Mouse (Mus musculus): ENCODE data around the gene Tagap1.
"Not testable (repeated sequence)": the region's sequence is repeated elsewhere in the genome, so short reads cannot be mapped to it uniquely, and the experiment has no call there.

Gene Tagap1

DNA sequence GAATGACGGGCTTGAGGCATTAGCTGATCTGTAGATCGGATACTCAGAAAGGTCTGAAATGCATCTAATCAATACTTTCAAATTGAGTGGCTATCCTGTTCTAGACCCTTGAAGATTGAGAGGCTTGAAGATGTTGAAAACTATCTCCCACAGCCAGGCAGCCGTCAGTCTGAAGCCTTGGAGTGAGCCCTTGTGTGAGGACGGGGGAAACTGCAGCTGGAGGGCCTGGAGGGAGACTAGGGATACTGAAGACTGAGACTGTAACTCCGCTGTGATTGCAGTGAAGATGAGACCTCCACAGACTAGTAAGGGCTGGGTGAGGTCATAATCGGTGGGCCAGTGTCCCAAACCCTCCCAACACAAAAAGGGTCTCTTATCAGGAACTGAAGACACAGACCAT, 1.4 kb upstream of the Tagap1 start:
- DNase-seq (ENCODE audit: low read depth, low spot score) = not testable (repeated sequence)

DNA sequence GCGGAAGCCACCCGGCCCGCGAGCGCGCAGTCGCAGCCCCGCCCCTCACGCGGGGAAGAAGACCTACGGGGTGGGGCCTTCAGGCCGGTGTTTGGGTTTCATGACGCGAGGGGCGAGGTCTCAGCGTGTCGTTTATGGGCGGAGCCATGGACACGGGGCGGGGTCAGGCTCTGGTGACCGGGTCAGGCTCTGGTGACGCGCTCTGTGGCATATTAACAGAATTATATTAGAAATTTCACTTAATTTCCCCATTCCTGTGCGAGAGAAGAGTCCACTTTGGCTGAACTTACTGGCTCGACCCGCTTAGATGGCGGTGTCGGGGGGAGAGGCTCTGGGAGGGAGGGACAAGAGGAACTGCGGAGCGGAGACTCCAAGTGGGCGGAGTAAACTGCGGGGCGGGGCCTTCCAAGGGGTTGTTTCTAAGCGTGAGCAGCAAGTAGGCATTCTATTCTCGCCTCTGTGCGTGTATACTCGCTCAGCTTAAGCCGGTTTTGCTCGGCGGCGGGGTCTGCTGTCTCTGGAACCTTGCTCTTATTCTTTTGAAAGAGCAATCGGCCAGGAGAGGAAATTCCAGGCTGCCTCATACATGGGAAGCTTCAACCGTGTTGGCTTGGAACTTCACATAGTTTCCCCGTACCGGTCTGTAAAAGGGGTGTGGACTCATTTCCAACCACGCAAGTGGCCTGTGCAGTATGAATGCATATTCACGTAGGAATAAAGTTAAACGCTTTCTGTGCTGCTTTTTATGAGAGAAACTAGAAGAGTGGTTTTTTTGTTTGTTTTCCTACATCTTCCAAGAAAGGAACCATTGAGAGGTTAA, 435 bp upstream of the Tagap1 start:
- DNase-seq (ENCODE audit: low read depth, low spot score) = not testable (repeated sequence)

DNA sequence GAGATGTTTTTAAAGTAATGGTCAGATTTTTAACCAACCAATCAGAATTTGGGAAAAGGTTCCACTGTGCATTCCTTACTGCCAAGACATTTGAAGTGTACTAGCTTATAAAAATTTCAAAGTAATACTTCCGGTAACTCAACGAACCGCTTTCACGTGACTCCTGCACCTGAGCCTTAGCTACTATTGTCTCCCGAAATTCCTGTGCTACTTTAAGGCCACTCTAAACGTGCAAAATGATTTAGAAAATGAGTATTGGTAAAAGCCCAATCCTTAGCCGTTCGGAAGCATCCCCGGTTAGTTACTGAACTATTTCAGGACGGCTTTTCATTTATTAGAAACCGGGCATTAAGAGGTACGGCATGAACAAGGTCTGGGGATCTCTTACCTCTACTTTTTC, 607 bp downstream of the Tagap1 start:
- not testable (repeated sequence) for DNase-seq (ENCODE audit: low read depth, low spot score)

DNA sequence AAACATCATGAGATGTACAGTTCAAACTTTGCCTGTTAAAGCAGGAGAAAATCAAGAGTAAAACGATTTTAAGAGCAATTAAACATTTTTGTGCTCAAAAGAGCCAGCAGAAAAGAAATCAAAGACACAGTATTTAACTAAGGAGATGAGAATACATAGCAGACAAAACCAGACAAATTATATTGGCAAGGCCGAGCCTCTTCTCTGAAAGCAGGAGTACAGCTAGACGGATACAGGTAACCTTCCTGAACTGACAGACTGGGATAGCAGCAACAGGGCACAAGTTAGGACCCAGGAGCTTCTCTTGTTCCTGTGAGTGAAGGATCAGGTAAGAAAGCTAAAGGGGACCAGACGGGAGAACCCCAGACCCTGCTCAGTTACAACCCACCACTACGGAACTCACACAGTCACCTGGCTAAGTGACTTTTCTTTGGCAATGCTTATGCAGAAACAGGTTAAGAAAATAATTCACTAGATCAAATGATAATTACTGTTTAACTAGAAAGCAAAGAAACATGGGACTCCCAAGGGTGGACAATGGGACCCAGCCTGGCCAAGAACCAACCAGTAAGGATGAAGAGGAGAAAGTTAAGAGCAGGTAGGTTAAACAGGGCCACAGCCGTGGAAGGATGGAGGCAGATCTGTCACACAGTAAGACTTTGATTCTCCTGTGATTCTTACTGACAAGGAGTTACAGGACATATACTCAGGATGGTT, 1.3 kb downstream of the Tagap1 start:
- not testable (repeated sequence) for DNase-seq (ENCODE audit: low read depth, low spot score)

DNA sequence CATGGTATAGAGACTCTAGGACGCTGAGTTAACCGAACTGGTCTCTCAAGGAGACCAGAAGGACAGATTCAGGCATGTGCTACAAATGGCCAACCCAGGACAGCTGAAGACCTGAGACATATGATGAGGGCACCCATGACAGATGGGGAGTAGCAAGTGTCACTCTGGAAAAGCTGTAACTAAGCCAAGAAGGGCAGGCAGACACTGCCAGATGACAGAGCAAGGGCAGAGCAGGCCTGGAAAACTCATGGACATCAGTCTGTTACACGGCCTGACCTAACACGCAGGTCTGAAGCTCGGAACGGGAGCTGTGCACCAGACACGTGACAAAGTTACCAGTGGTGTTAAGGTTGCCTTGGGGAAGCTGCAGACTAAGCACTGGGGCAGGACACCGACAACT, 2.1 kb downstream of the Tagap1 start:
- not testable (repeated sequence) for DNase-seq (ENCODE audit: low read depth, low spot score)

DNA sequence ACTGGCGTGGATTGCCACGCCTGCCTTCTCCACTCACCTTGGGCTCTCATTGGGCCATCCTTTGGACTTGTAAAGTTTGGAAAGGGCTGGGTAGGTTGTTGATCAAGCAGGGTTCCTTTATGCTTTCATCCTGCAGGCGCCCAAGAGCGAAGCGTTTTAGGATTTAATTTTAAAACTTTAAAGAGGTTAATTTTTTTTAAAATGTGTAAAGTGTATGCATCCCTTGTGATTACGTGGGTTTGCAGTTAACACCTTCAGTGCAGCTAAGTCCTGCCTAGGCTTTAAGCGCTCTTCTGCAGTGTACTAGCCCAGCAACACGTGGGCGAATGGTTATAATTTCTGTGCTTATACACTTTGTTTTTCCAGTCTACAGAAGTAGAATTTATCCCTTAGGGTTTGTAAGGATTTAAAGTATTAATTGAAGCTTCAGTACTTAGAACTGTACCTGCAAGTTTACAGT, 12.2 kb downstream of the Tagap1 start:
- not testable (repeated sequence) for DNase-seq (ENCODE audit: low read depth, low spot score)

DNA sequence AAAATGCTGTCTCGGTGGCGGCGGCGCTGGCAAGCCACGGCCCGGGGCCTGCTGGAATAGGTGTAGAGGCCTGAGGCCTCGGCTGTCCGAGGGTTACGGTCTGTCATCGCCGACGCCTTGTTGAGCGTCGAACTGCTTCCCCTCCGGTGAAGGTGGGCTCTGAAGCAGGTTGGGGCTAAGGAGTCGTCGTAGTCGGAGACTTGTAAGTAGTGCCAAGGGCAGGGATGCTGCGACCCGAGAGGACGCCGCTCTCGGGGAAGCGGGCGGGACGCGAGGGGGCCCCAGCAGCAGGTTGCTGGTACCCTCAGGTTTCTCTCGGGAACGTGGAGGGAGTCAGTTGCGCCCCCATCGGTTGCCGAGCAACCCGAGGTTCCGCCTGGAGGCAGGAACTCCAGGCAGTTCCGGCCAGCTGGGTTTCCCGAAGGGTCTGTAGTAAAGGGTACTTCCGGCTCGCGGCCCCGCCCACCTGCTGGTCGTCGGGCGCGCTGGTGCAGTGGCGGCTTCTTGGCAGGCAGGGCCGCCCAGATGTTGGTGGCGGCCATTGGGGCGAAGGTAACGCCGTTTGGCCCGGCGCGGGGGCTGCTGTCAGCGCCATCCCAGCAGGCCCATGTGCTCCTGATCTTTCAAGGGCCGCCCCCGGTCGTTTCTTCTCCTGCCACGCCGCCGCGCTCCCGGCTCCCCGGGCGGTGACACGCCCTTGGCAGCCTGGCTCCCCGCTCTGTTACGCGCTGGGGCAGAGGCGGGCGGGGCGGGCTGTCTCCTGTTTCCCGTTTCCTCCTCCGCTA, 12.8 kb downstream of the Tagap1 start, which contains the start of gene Rsph3b:
TSS of gene Rsph3b (minus strand) at position 699 of the 785 bp plus-strand sequence.
- DNase-seq (ENCODE audit: low read depth, low spot score) = peak; percentile 86

DNA sequence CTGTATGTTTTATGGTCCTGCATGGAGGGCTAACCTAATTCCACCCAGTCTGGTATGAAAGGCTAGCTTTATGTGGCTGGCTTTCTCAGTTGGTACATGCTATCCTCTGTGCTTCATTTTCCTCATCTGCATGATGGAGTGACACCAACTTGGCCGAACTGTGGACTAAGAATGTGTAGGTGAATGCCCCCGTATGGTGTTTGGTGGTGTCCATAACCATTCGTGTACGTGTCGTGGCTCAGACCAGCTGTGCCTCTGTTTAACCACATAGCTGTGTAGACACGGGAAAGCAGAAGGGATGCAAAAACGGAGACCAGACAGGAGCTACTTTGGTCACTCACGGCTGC, 13.3 kb downstream of the Tagap1 start:
- DNase-seq (ENCODE audit: low read depth, low spot score) = not testable (repeated sequence)

DNA sequence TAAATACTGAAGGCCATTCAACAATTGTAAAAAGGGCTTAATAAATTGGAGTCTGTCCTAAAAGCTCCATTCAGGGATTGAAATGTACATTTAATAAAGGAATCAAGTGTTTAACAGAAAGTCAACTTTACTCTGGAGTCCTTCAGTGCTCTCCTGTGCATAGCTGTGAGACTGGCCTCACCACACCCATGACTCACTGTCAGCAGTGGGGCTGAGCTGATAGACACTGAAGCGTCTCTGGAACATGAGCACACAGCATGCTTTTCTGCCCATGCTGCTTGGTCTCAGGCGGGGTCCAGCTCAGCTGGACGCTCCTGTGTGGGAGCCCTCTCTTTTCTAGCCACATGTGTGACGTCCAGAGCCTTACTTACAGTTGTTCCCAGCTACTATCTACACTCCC, 18.4 kb downstream of the Tagap1 start:
- not testable (repeated sequence) for DNase-seq (ENCODE audit: low read depth, low spot score)

DNA sequence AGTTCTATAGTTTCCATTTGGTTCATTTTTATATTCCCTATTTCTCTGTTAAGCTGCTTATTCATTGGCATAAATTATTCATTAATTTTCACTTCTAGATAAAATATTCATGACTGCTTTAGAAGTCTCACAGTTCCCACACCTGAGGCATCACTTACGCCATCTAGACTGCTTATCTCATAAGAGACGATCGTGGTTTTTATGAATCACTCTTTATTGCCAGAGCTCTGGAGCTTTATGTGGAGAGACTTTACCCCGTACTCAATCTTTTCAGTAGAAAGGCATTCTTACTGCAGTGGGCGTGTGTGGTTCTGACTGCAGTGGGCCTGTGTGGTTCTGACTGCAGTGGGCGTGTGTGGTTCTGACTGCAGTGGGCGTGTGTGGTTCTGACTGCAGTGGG, 29.3 kb downstream of the Tagap1 start:
- DNase-seq (ENCODE audit: low read depth, low spot score) = not testable (repeated sequence)

DNA sequence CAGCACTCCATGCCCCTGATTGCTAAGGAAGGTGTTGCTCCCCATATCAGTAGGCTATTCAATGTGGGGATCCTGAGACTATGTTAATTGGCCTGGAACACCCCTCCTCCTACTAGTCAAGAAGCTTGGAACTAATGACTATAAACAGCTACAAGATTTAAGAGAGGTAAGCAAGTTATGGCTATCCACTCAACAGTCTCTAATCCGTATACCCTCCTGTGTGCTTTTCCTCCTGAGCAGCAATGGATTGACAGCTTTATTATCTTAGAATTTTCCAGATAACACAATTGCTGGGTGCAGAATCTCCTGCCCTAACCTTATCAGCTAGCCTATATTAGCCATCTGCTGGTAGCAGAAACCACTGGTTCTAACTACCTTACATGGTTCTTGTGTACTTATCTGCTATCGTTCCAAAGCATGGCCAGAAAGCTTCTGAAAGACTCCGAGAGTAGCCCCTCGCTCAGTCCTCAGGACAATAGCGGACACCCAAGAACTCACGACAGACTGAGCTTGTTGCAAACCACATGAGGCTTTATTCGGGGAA, 40.5 kb downstream of the Tagap1 start:
- DNase-seq (ENCODE audit: low read depth, low spot score) = not testable (repeated sequence)

DNA sequence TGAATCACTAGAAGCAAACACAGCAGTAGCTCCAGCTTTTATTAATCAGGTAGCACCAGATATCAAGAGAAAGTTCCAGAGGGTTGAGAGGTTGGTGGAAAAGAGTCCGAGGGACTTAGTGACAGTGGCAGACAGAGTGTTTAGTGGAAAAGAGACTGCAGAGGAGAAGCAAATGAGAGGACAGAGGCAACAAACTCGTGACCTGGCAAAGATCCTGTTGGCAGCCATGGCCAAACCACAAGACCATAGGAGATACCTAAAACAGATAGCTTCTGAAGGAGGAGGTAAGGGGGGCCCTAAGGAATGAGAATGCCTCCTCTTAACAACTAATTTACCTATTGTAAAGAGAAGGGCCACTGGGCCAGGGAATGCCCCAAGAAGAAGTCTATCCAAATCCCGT, 41.6 kb downstream of the Tagap1 start:
- not testable (repeated sequence) for DNase-seq (ENCODE audit: low read depth, low spot score)

DNA sequence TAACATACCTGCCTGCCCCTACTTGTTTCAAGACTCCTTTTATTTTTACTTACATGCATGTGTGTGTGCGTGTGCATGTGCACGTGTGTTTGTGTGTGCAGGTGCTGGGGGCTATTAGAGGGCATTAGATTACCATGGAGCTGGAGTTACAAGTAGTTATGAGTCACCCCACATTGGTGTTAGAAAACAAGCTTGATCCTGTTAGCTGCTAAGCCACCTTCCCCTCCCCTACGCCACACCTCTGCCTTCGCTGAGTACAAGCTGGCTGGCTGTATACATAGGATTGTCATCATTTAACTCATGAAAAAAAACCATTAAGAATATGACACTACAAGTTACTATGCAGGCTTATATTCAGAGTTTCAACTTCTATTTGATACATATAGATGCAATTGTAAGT, 45.7 kb downstream of the Tagap1 start:
- not testable (repeated sequence) for DNase-seq (ENCODE audit: low read depth, low spot score)

DNA sequence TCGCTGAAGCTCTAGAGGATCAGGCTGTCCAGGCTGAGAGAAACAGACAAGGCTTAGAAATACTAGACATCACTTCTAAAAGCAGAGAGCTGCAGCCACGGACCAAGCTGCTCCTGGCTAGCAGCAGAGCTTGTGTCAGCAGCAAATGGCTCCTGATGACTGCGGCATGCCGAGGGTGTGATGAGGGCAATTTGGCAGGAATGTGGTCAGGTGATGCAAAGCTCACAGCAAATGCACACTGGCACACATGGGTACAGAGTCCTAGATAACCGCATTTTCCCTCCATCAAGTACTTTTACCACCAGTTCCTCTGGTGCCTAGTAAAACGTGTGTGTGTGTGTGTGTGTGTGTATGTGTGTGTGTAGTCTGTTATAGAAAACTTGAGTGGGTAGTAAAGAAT, 46.9 kb downstream of the Tagap1 start:
- not testable (repeated sequence) for DNase-seq (ENCODE audit: low read depth, low spot score)
